Mouse (Mus musculus) liver, postnatal 0 days (tissue): ENCODE data around the gene Veph1.

Experiments used
- CTCF ChIP-seq: sonication (generic); IDR thresholded peaks from 2 replicates; pipeline ENCODE4 v1.5.1; 2016; ENCODE audit warnings: antibody characterized with exemption, low read depth
- EP300 ChIP-seq: IDR thresholded peaks from 2 replicates; pipeline ENCODE4 v1.6.1; 2016; ENCODE audit warnings: antibody characterized with exemption, low read depth, mild to moderate bottlenecking

GRCm38 (mm10) chr3:66166606-66167290, 129.9 kb downstream of the Veph1 start:
- TF ChIP-seq CTCF (no peak), EP300 (no peak)
